ENCODE assay signal across 8 mouse cellular contexts in genomic region chr14:74847311-74848133, GRCm38 (mm10).
DNase-seq lines count a peak whose midpoint lies in the region; ATAC-seq lines count a peak whose summit lies in the region.

No protein-coding gene starts in this region.

- peak; percentile 92 for ATAC-seq in megakaryocyte-erythroid progenitor cell, adult 5-6 weeks (replicated peaks; ENCODE audit: low FRiP score, low TSS enrichment, poor library complexity, severe bottlenecking)

- peak; percentile 70 for DNase-seq in A20 (ENCODE audit: low read depth, low spot score)
- DNase-seq in T-cell, adult 2 months (ENCODE audit: low spot score) = peak; percentile 94
- DNase-seq in kidney, postnatal 25 days = peak; percentile 30 to 53
- no peak for DNase-seq in urinary bladder, postnatal 25 days (ENCODE audit: low spot score)
- no peak for DNase-seq in layer of hippocampus, postnatal 10 days (ENCODE audit: low spot score in 2 of 2)
- DNase-seq in left cerebral cortex, adult 8-10 months (ENCODE audit: low spot score in 2 of 2) = no peak
- DNase-seq in frontal cortex, postnatal 36 days (ENCODE audit: low spot score in 2 of 2) = no peak

Comparison
In these comparisons a context has a peak if more than half of its experiments do, and no peak if none do; other contexts are left out.
1. DNase-seq: peak in A20 (single experiment), T-cell, adult 2 months (single experiment) and kidney, postnatal 25 days (2 of 2); none in urinary bladder, postnatal 25 days (single experiment), layer of hippocampus, postnatal 10 days (0 of 2), left cerebral cortex, adult 8-10 months (0 of 2) and frontal cortex, postnatal 36 days (0 of 2).